Mouse (Mus musculus) bone marrow, adult 2 months (tissue): ENCODE data around the gene Ccdc82. TPM values are rescaled to one million over a fixed set of nuclear protein-coding genes. Genes with fewer than 3 reads are reported as not detected.
A peak's percentile ranks its signal among the peaks of the same experiment; 100 is the strongest.

Experiments
- H3K27ac ChIP-seq: fragments of 200-500 bp; 2 replicates; pipeline ENCODE4 v1.5.1; 2012; ENCODE audit warnings: low read depth, mild to moderate bottlenecking, control low read depth, inconsistent platforms, low read length; ENCODE audit not compliant: control insufficient read depth, poor library complexity, insufficient read depth
- H3K4me1 ChIP-seq: fragments of 200-500 bp; 2 replicates; pipeline ENCODE4 v1.6.1; 2011; ENCODE audit warnings: low read length; ENCODE audit not compliant: control insufficient read depth, insufficient read depth
- H3K4me3 ChIP-seq: fragments of 200-500 bp; replicated peaks from 2 replicates; pipeline ENCODE3; 2011; ENCODE audit warnings: mild to moderate bottlenecking, low read depth, low read length, control low read depth; ENCODE audit not compliant: control insufficient read depth
- CTCF ChIP-seq: fragments of 200-500 bp; IDR thresholded peaks from 2 replicates; pipeline ENCODE4 v1.5.1; 2011; ENCODE audit warnings: low read length, control low read depth; ENCODE audit not compliant: control insufficient read depth, insufficient read depth
- POLR2A ChIP-seq: fragments of 200-500 bp; IDR thresholded peaks from 2 replicates; pipeline ENCODE4 v1.6.1; 2011; ENCODE audit warnings: low read depth, mild to moderate bottlenecking, control low read depth, low read length, borderline replicate concordance; ENCODE audit not compliant: control insufficient read depth
- WGBS: fragments of 180-500 bp; shearing (Covaris S2); methylation state at CpG from one replicate; pipeline ENCODE4 v1.1.7; 2018; 5-methylcytosine and 5-hydroxymethylcytosine counted together
- polyA plus RNA-seq: library from polyadenylated mRNA; stranded (reverse); fragments of >200 nt; gene quantifications from 2 replicates; pipeline ENCODE4 v1.2.4, GENCODE M21; 2011; ENCODE audit warnings: low replicate concordance; ENCODE audit not compliant: missing spikeins, insufficient read depth, insufficient read length

Ccdc82 gene
- 18.8 and 22.8 TPM in 2 replicates for polyA plus RNA-seq

DNA sequence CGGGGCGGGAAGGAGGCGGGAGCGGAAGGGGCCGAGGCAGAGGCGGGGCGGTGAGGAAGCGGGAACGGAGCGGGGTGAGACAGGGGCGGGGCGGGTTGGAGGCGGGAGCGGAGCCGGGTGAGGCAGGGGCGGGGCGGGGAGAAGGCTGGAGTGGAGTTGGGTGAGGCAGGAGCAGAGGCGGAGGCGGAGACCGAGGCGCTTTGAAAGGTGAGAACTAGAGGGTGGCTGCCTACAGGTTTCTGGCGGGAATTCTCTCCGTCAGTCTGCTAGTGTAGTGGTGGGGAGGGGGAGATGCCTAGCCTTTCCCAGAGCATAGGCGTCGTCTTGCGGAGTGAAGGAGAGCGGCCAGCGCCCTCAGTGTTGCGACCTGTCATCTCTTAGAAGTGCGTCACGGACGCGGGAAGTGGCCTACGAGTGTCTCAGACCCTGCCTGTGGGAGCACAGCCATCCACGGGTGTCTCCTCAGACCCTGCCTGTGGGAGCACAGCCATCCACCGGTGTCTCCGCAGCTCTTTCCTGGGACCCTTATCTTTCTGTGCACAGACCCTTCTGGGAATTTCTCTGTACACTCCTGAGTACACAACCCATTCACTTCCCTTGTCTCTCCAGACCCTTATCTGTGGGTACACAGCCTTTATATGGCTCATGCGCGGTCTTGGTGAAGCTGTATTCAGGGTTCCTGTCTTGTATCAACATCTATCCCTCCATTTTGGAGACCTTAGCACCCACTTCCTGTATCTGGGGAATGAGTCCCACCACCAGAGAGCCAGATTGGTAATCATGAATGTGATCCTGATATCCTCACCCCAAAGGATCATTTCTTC lies at the start of gene Ccdc82:
TSS of gene Ccdc82 (plus strand) at position 141 of the 824 bp plus-strand sequence.
- 1% methylated on average over 34 of the region's 39 CpGs for WGBS
- Histone ChIP-seq H3K4me3 (peak within 1 kb of the TSS; percentile 100), H3K27ac (peak within 1 kb of the TSS; percentile 86), H3K4me1 (no peaks in the 10 kb centered on the region; the same call in 1 of the 2 replicates)
- TF ChIP-seq POLR2A (peak; percentile 69; the same call in 1 of the 2 replicates), CTCF (no peak)

DNA sequence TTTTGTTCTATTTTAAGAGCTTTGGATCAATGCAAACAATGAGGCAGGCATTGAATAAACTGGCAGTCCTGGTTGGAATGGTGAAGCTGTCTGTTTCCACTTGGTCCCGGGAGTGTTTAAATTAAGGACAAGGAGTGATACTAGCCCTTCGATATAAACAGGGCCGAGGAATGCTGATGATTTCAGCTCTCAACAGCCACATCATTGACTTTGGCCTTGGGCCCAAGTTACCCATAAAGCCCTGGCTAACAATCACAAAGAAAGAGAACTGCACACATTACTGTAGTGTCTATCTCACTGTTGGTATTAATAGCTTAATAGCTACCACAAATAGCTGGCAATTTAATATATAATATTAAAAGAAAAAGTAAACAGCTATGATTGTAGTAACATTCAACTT lies 46.7 kb upstream of the Ccdc82 start:
- H3K4me1 ChIP-seq, result no peaks in the 10 kb centered on the region
- WGBS, result 73% methylated on average over 3 of the region's 3 CpGs

DNA sequence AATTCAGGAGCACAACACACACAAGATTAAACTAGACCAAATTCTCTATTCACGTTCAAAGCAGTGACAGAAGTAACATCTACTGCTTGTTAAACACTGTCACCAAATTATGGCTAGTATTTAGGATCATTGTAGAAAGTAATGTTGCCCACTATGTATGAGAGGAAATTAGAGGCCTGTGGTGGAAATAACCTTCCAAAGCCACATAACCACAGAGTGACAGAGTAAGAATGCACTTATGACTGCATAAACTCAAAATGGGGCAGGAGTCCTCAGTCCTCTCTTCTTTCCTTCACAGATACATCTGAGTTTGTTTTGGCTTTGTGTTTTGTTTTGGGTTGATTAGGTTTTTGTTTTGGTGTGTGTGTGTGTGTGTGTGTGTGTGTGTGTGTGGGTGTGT lies 43.6 kb upstream of the Ccdc82 start:
- H3K4me3 ChIP-seq, result no peak overlapping the region
- 37% methylated on average over 1 of the region's 1 CpGs for WGBS
- TF ChIP-seq POLR2A, result no peak
- TF ChIP-seq CTCF, result no peak
- no peaks in the 10 kb centered on the region for H3K4me1 ChIP-seq
- H3K27ac ChIP-seq, result no peak overlapping the region

More for the DNA sequence above, 46.7 kb upstream of the Ccdc82 start:
- H3K27ac ChIP-seq, result no peak overlapping the region
- no peak overlapping the region for H3K4me3 ChIP-seq
- TF ChIP-seq POLR2A, result no peak
- TF ChIP-seq CTCF, result no peak

DNA sequence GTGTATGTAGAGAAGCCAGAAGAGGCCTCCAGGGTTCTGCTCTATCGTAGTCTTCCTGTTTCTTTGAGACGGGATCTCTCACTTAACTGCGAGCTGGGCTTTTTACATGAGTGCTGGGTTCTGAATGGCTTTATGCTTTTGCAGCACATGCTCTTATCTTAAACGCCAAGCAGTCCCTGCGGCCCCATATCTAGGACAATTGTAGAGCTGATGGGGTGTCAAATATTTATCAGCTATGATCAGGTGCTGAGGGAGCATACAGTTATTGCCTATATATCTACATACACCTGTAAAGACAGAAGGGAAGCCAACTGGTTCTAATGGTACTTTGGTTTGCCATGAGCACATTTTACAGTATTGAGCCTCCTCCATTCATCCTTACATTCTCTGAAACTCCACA lies 43.1 kb upstream of the Ccdc82 start:
- no peaks in the 10 kb centered on the region for H3K4me1 ChIP-seq
- TF ChIP-seq CTCF (no peak), POLR2A (no peak)
- WGBS, result 69% methylated on average over 5 of the region's 5 CpGs
- no peak overlapping the region for H3K4me3 ChIP-seq
- H3K27ac ChIP-seq, result no peak overlapping the region

DNA sequence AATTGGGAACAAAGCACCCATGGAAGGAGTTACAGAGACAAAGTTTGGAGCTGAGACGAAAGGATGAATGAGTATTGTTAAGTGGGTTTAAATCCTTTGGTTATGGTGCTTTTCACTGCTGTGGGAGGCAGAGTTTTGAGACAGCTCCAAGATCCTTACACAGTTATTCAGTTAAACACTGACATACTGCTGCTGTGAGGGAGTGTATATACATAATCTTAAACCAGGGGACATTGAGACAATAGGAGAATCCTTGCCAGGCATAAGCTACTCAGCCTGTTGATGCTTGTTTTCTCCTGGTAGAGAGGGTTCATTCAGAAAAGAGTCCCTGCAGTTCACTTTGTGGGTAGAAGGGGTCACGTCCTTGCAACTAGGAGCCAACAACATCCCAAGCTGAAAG lies 40.4 kb upstream of the Ccdc82 start:
- no peaks in the 10 kb centered on the region for H3K4me1 ChIP-seq
- no peak overlapping the region for H3K4me3 ChIP-seq
- no peak overlapping the region for H3K27ac ChIP-seq
- no peak for TF ChIP-seq POLR2A
- no peak for TF ChIP-seq CTCF
- 79% methylated on average over 2 of the region's 2 CpGs for WGBS

DNA sequence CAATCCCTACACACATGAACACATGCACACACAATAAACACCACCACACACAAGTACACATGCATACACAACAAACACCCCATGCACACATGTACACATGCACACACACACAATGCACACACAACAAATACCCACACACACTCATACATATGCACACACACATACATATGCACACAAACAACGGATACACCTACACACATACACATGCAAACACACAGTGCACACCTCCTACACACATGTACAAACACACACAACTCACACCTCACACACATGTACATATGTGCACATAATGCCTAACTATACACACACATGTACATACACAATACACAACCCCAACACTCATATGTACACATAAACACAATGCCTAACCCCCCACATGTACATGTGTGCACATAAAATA lies 20.9 kb upstream of the Ccdc82 start:
- WGBS, result 78% methylated on average over 1 of the region's 1 CpGs
- H3K4me1 ChIP-seq, result no peaks in the 10 kb centered on the region
- H3K27ac ChIP-seq, result no peak overlapping the region
- H3K4me3 ChIP-seq, result no peak overlapping the region
- TF ChIP-seq POLR2A, result no peak
- TF ChIP-seq CTCF, result no peak

DNA sequence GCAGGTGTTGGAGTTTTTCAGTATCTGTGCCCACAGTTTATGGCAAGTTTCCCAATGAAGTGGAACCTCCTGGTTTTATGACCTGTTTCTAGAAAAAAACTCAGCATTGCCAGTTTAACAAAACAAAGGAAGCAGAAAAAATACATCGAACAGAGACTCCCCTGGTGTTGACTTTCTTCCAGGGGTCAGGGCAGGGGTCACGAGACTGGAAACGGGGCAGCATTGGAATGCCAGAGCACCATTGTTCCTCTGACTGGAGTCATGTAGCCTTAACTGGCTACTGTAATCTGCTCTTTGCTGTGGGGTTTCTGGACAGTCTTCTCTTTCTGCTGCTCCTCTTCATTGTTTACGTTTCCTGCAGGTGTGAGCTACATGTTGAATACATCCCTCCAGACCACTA lies 16.2 kb upstream of the Ccdc82 start:
- Histone ChIP-seq H3K4me3 (no peak overlapping the region), H3K4me1 (no peaks in the 10 kb centered on the region), H3K27ac (no peak overlapping the region)
- TF ChIP-seq POLR2A (no peak), CTCF (no peak)
- 44% methylated on average over 4 of the region's 4 CpGs for WGBS

DNA sequence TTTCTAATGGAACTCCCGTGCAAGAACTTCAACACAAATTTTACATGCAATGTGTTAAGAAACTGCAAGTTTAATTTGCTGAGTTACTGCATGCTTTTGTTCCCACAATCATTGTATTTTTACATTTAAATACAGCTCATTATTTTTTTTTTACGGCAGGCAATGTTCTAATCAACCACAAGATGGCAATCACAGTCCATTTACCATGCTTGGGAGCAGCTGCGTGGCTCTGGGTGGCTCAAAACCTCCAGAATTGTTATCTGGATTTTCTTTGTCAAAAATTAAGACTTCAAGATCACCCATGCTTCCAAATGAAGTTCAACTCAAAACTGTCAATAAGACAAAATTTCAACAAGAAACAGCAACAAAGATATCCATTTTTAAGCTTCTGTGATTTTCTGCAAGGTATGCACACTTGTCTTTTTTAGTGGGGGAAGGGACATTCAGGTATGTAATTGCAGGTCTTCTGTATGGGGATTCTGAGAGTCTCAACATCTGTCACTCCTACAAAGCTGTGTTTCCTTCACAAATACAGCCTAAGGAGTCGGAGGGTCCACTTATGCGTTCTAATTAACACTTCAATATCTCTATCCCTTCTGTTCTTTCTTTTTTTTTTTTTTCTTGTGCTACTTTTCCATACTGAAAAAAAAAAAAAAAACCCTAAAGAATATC lies 15.1 kb upstream of the Ccdc82 start:
- H3K4me1 ChIP-seq, result no peaks in the 10 kb centered on the region
- H3K4me3 ChIP-seq, result no peak overlapping the region
- TF ChIP-seq CTCF (peak; percentile 56), POLR2A (no peak)
- no peak overlapping the region for H3K27ac ChIP-seq
- WGBS, result 31% methylated on average over 5 of the region's 5 CpGs
